Mouse (Mus musculus) intestine, embryonic 16.5 days (tissue): ENCODE data around the gene Castor2. TPM values are rescaled to one million over a fixed set of nuclear protein-coding genes. Genes with fewer than 3 reads are reported as not detected.

Experiments used
- ATAC-seq: fragments of 200-750 bp; cut with Nextera tagmentation; 2 replicates; pipeline ENCODE4 v1.8.0; 2017; ENCODE audit warnings: moderate TSS enrichment, moderate library complexity
- H3K27ac ChIP-seq: fragments of 300-500 bp; sonication (generic); 2 replicates; pipeline ENCODE4 v1.5.1; 2014; ENCODE audit warnings: mild to moderate bottlenecking, low read length
- H3K27me3 ChIP-seq: fragments of 300-500 bp; sonication (generic); replicated peaks from 2 replicates; pipeline ENCODE4 v1.6.1; 2014; ENCODE audit warnings: low read length, control low read depth, mixed read lengths; ENCODE audit not compliant: control insufficient read depth, insufficient read depth
- H3K36me3 ChIP-seq: fragments of 300-500 bp; sonication (generic); 2 replicates; pipeline ENCODE4 v1.6.1; 2014; ENCODE audit warnings: low read length, control low read depth; ENCODE audit not compliant: control insufficient read depth, insufficient read depth
- H3K4me1 ChIP-seq: fragments of 300-500 bp; sonication (generic); 2 replicates; pipeline ENCODE4 v1.6.1; 2014; ENCODE audit warnings: low read length, control low read depth, mixed read lengths; ENCODE audit not compliant: control insufficient read depth, insufficient read depth
- H3K4me2 ChIP-seq: fragments of 300-500 bp; sonication (generic); 2 replicates; pipeline ENCODE4 v1.6.1; 2014; ENCODE audit warnings: low read depth, low read length, control low read depth
- H3K4me3 ChIP-seq: fragments of 300-500 bp; sonication (generic); 2 replicates; pipeline ENCODE4 v1.5.1; 2014; ENCODE audit warnings: mild to moderate bottlenecking, low read length
- H3K9ac ChIP-seq: fragments of 300-500 bp; sonication (generic); 2 replicates; pipeline ENCODE4 v1.6.1; 2014; ENCODE audit warnings: low read depth, low read length
- H3K9me3 ChIP-seq: fragments of 300-500 bp; sonication (generic); 2 replicates; pipeline ENCODE4 v1.6.1; 2016; ENCODE audit warnings: low read length, control low read depth; ENCODE audit not compliant: control insufficient read depth
- WGBS: fragments of 180-500 bp; shearing (Covaris S2); extraction: QIAGEN DNeasy Blood & Tissue Kit; methylation state at CpG from one replicate; pipeline ENCODE4 v1.1.7; 2014; 5-methylcytosine and 5-hydroxymethylcytosine counted together
- polyA plus RNA-seq: library from polyadenylated mRNA; unstranded; fragments of >200 nt; fragmentation: Nextera tagmentation; extraction: Ambion mirVana; gene quantifications from 2 replicates; pipeline ENCODE4 v1.2.1, GENCODE M21; 2015

The Castor2 gene
- polyA plus RNA-seq, 1 experiment from 2014 or later = 6.7 TPM

DNA sequence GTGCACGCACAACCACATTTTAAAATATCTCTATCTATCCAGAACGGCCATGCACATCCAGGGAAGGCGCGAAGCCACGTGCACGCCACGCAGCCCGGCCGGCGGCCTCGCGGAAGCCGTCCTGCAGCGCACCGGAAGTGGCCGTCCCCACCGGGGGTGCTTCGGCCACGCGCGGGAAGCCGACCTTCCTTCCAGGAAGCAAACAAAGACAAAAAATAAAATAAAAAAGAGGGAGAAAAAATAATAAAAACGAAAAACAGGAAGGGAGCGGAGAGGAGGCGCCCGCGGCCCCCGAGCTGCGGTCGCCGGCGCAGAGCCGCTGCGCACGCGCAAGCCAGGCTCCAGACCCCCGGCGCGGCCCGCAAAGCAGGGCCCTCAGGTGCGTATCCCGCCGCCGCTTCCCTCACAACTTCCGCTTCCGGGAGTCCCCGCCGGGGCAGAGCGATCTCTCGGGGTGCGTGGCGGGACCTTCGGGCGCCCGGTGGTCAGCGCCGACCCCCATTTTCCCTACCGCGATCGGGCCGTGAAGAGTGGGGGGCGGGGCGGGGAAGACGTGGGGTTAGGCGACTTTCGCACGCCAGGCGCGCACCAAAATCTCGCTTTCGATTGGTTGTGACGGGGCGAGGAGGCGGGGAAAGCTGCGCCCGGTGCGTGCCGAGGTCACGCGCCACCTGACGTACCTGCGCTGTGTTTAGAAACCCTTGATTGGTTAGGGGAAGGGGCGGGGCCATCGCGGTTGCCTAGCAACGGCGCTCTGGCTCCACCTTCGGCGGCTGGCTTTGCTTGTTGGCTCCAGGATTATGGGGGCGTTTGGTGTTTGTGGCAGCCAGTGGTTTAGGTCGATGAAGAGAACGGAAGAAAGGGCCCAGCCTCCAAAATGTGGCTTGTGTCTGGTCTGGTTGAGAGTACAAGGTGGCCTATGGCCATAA, 84.6 kb downstream of the Castor2 start, which contains the start of gene Gtf2ird2:
Gene Gtf2ird2 (plus strand): TSS at position 140 of the 929 bp plus-strand sequence.
- peak within 1 kb of the TSS; percentile 88 for H3K9ac ChIP-seq
- H3K9me3 ChIP-seq = no peaks in the 10 kb centered on the region; the same call in 1 of the 2 replicates
- H3K36me3 ChIP-seq = no peaks in the 10 kb centered on the region
- H3K4me3 ChIP-seq = peak within 1 kb of the TSS; percentile 79
- ATAC-seq = peak; percentile 95
- peak within 1 kb of the TSS; percentile 90 for H3K4me2 ChIP-seq
- no peaks in the 10 kb centered on the region for H3K27me3 ChIP-seq
- peak within 1 kb of the TSS; percentile 94 for H3K27ac ChIP-seq
- WGBS = under 1% methylated on average over 92 of the region's 92 CpGs
- H3K4me1 ChIP-seq = peaks cover 14% of the 10 kb centered on the region

DNA sequence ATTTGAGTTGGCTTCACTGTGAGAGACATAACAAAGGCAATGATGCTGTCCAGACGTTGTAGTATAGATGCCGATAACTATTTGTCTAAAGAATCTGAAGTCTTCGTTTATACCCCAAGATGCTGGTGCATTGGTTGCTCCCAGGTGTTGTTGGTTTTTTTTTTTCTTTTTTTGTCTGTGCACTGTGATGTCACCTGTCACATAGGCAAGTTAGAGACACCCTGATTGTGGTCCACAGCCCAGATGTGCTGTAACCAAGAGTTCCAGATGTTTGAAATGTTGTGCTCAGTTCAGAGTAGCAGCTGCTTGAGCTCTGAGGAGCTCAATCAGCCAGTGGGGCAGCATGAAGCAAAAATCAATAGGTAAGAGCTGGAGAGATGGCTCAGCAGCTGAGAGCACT, 86.5 kb downstream of the Castor2 start:
- ATAC-seq = no peak
- Histone ChIP-seq H3K9ac (no peak overlapping the region), H3K9me3 (no peaks in the 10 kb centered on the region; the same call in 1 of the 2 replicates), H3K27ac (no peak overlapping the region), H3K4me2 (no peak overlapping the region), H3K4me3 (no peak overlapping the region), H3K4me1 (peaks cover 14% of the 10 kb centered on the region), H3K36me3 (no peaks in the 10 kb centered on the region), H3K27me3 (no peaks in the 10 kb centered on the region)
- WGBS = 73% methylated on average over 3 of the region's 3 CpGs

- ATAC-seq = no peak
- peaks cover 14% of the 10 kb centered on the region for H3K4me1 ChIP-seq
- H3K4me2 ChIP-seq = no peak overlapping the region
- no peak overlapping the region for H3K9ac ChIP-seq
- no peaks in the 10 kb centered on the region; the same call in 1 of the 2 replicates for H3K9me3 ChIP-seq
- no peaks in the 10 kb centered on the region for H3K27me3 ChIP-seq
- no peak overlapping the region for H3K27ac ChIP-seq
- WGBS = 74% methylated on average over 4 of the region's 4 CpGs
- H3K4me3 ChIP-seq = no peak overlapping the region
- no peaks in the 10 kb centered on the region for H3K36me3 ChIP-seq
Measured at GRCm38 (mm10) chr5:134186961-134187731, 87.6 kb downstream of the Castor2 start.

- Histone ChIP-seq H3K4me3 (no peak overlapping the region), H3K9me3 (no peaks in the 10 kb centered on the region; the same call in 1 of the 2 replicates), H3K4me2 (no peak overlapping the region), H3K27me3 (no peaks in the 10 kb centered on the region), H3K9ac (no peak overlapping the region), H3K27ac (no peak overlapping the region), H3K36me3 (no peaks in the 10 kb centered on the region), H3K4me1 (peaks cover 2% of the 10 kb centered on the region)
- no peak for ATAC-seq
- WGBS = 65% methylated on average over 7 of the region's 7 CpGs
Measured at GRCm38 (mm10) chr5:134188571-134188970, 89.1 kb downstream of the Castor2 start.

- H3K27me3 ChIP-seq = no peaks in the 10 kb centered on the region
- no peak overlapping the region for H3K9ac ChIP-seq
- 84% methylated on average over 8 of the region's 8 CpGs for WGBS
- no peak overlapping the region for H3K4me2 ChIP-seq
- H3K36me3 ChIP-seq = no peaks in the 10 kb centered on the region
- H3K9me3 ChIP-seq = no peaks in the 10 kb centered on the region
- no peak overlapping the region for H3K27ac ChIP-seq
- no peak overlapping the region for H3K4me3 ChIP-seq
- no peak for ATAC-seq
- H3K4me1 ChIP-seq = no peaks in the 10 kb centered on the region
Measured at GRCm38 (mm10) chr5:134193664-134194063, 94.2 kb downstream of the Castor2 start.

Other genes starting within 250 kb of the Castor2 start
- 26.6 and 28.5 TPM in 2 replicates for gene Rcc1l, start 77.1 kb downstream of the Castor2 start, polyA plus RNA-seq
- 7.0 TPM in 2 replicates for gene Gtf2ird2, start 84.3 kb downstream of the Castor2 start, polyA plus RNA-seq
- 5.7 and 6.6 TPM in 2 replicates for gene Ncf1, start 129.9 kb downstream of the Castor2 start, polyA plus RNA-seq
- 86.7 and 91.5 TPM in 2 replicates for gene Gtf2i, start 215.0 kb downstream of the Castor2 start, polyA plus RNA-seq